Mouse (Mus musculus): ENCODE measurements at regions not wholly inside any gene's neighbourhood (a gene's known extent, or its start where the extent isn't known, plus 50 kb on each side); places are given as distances from the start of the nearest gene placed in this dataset.

GRCm38 (mm10) chr2:21044007-21044406 lies 75.3 kb upstream of the Arhgap21 start:
- DNase-seq: no peak

GRCm38 (mm10) chr2:21043302-21043701 lies 74.6 kb upstream of the Arhgap21 start:
- DNase-seq: no peak

GRCm38 (mm10) chr2:21037607-21038006 lies 68.9 kb upstream of the Arhgap21 start:
- no peak for DNase-seq

GRCm38 (mm10) chr2:21037181-21037580 lies 68.5 kb upstream of the Arhgap21 start:
- DNase-seq: peak; percentile 34

DNA sequence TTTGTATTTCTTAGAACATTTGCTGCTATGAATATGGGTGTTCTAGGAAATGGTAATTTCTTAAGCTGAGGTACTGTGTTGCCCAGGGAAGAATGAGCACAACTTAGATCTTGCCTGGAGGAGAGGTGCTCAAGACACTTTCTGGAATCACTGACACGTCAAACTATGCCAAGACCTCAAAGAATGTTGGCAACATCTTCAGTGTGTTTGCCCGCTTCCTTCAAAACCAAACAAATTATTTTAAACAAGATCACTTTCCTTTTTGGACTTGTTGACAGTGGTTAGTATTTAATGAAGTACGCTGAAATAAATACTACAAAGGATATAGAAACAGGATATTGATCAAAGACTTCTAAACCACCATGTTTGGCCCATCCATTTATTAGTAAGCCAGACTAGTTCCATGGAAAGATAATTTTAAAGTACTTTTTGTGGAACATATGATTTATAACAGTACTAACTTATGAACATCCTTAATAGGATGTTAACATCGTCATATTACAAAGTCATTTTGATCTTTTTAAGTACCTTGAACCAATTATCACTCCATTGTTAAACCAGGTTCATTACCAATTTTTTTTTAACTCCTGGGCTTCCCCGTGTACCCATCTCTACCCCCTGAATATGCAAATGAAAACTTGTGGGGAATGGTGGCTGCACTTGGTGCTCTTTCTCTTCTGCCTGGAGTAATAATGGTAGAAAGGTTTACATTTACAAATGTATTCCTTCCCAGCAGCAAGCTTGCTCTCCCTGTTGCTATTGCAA lies 67.4 kb upstream of the Arhgap21 start:
- DNase-seq: no peak

- DNase-seq: no peak
Measured at GRCm38 (mm10) chr2:21034651-21035050, 66.0 kb upstream of the Arhgap21 start.

DNA sequence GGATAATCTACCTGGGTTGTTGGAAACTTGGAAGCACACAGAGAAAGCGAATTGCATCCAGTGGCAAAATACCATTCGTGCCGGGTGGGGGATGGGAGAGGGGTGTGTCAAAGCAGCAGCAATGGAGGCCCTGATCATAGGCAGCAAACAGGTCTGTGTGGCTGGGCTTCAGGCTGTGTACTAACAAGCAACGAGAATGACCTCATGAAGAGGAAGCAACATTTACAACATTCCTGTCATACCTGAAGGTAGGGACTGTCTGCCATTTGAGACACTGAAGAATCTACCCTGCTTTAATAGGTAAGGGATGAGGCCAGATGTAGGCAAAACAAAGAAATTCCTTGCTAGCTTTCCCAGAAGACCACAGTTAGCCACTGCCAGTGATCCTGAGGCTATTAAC lies 62.0 kb upstream of the Arhgap21 start:
- DNase-seq: no peak

GRCm38 (mm10) chr2:21029391-21030010 lies 60.8 kb upstream of the Arhgap21 start:
- no peak for DNase-seq

DNA sequence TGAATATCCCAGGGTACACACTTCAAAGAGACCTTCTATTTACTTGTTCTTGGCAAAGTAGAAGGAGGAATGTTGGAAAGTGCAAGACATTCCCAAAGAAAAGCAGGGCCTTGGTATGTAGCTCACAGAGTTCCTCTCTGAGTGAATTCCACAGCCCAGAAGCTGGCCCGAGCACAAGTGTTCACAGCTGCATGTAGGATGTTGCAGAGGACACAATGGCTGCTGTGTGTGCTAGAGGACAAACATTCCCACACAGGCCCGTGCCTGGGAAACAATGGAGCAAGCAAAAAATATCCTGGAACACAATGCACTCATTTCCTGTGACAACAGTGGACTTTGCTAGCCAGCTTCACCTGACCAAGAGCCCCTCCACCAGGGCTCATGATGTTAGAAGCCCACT lies 59.9 kb upstream of the Arhgap21 start:
- DNase-seq: peak; percentile 43

DNA sequence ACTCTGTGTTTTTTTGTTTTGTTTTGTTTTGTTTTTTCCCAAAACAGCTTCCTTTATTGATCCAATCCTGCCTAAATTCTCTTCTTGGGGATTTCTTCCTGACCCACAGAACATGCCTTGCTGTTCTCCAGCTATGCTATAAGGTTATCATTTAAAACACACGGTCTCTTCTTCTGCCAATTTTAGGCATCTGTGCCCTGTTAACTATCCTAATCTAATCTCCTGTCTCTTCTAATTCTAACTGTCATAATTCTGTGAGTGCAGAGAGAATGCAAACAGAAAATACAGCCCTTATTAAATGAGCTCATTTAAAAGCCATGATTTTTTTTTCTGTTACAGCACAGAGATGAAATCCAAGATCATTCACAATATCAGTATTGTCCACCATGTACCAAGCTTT lies 49.9 kb upstream of the Arhgap21 start:
- no peak for DNase-seq

Measured in gastrocnemius, postnatal 10 days (tissue).